Mouse (Mus musculus) stomach, embryonic 16.5 days (tissue): ENCODE results near the gene Srsf7. TPM values are rescaled to one million over a fixed set of nuclear protein-coding genes. Genes with fewer than 3 reads are reported as not detected.
A peak's percentile ranks its signal among the peaks of the same experiment; 100 is the strongest.

Source experiments
- ATAC-seq: fragments of 200-750 bp; cut with Nextera tagmentation; 2 replicates; pipeline ENCODE4 v1.8.0; 2017; ENCODE audit warnings: moderate number of reproducible peaks, moderate TSS enrichment; ENCODE audit not compliant: insufficient read depth, low FRiP score
- H3K27ac ChIP-seq: fragments of 300-500 bp; sonication (generic); 2 replicates; pipeline ENCODE4 v1.5.1; 2014; ENCODE audit warnings: low read length
- H3K27me3 ChIP-seq: fragments of 300-500 bp; sonication (generic); 2 replicates; pipeline ENCODE4 v1.6.1; 2014; ENCODE audit warnings: low read length, control low read depth, mixed read lengths; ENCODE audit not compliant: control insufficient read depth, insufficient read depth
- H3K36me3 ChIP-seq: fragments of 300-500 bp; sonication (generic); 2 replicates; pipeline ENCODE4 v1.6.1; 2014; ENCODE audit warnings: low read length; ENCODE audit not compliant: control insufficient read depth, insufficient read depth
- H3K4me1 ChIP-seq: fragments of 300-500 bp; sonication (generic); 2 replicates; pipeline ENCODE4 v1.6.1; 2014; ENCODE audit warnings: low read length, control low read depth, mixed read lengths; ENCODE audit not compliant: control insufficient read depth, insufficient read depth
- H3K4me2 ChIP-seq: fragments of 300-500 bp; sonication (generic); 2 replicates; pipeline ENCODE4 v1.6.1; 2014; ENCODE audit warnings: low read depth, low read length, mixed read lengths
- H3K4me3 ChIP-seq: fragments of 300-500 bp; sonication (generic); replicated peaks from 2 replicates; pipeline ENCODE4 v1.5.1; 2014; ENCODE audit warnings: mild to moderate bottlenecking, low read length
- H3K9ac ChIP-seq: fragments of 300-500 bp; sonication (generic); 2 replicates; pipeline ENCODE4 v1.6.1; 2014; ENCODE audit warnings: low read length
- H3K9me3 ChIP-seq: fragments of 300-500 bp; sonication (generic); replicated peaks from 2 replicates; pipeline ENCODE4 v1.6.1; 2016; ENCODE audit warnings: low read length, control low read depth; ENCODE audit not compliant: control insufficient read depth
- WGBS: fragments of 180-500 bp; shearing (Covaris S2); extraction: QIAGEN DNeasy Blood & Tissue Kit; methylation state at CpG from one replicate; pipeline ENCODE4 v1.1.7; 2014; 5-methylcytosine and 5-hydroxymethylcytosine counted together
- polyA plus RNA-seq: library from polyadenylated mRNA; unstranded; fragments of >200 nt; fragmentation: Nextera tagmentation; extraction: Ambion mirVana; gene quantifications from 2 replicates; pipeline ENCODE4 v1.2.1, GENCODE M21; 2015

Srsf7 gene
- polyA plus RNA-seq, 1 experiment from 2014 or later: 480 TPM

DNA sequence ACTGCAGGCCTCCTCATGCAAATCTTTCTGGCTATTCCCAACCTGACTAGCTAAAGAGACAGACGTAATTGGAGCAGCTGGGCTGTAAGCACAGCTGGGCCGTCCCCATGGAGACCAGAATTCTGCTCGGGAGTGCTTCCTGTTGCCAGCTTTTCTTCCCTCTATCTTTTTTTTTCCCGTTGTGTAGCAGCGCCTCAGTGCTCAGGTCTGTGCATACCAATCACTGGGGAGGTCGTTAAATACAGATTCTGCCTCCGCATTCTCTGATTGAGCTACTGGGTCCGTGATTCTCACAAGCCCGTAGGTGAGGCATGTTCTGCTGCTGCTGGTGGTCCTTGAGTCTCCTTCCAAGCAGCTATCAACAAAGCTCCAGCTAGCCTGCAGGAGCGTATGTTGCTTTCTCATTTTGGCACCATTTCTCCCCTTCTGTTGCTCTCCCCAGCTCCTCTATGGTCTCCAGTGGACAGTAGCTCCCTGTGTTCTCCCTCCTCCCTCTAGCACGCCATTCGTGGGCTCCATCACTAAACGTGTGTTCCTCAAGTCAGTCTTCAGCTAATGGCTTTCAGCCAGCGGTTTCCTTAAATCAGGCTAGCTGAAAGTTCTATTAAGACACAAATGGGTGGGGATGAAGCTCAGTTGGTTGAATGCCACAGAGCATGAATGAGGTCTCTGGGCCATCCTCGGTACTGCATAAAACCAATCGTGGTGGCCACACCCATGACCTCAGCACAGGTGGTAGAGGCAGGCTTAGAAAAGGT lies 38.5 kb downstream of the Srsf7 start:
- H3K4me3 ChIP-seq: peak overlapping the region; percentile 20

DNA sequence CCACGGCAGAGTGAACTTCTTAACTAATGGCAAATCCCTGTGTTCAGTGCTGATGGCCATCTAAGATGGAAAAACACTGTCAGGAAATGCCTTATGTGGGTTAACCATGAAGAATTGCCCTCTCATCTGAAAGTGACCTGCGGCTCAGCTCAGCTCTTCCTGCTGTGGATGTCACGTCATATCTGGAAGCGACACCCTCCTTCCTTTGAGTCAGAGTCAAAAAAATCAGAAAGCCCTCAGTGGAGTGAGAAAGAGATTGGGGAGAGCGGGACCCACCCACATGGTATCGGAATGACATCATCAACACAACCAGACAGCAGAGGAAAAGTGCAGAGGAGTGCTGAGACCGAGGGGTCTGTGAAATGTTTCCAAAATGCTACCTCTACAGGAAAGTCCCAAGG lies 39.3 kb downstream of the Srsf7 start:
- no peak overlapping the region for H3K9ac ChIP-seq
- peak overlapping the region; percentile 38; the same call in 1 of the 2 replicates for H3K27ac ChIP-seq
- H3K4me1 ChIP-seq: peaks cover 21% of the 10 kb centered on the region
- no peaks in the 10 kb centered on the region for H3K27me3 ChIP-seq
- H3K4me2 ChIP-seq: peak overlapping the region; percentile 49; the same call in 1 of the 2 replicates
- 0 out of 2 replicates have a peak, but pooled peaks have one; percentile 20 for ATAC-seq
- H3K36me3 ChIP-seq: no peaks in the 10 kb centered on the region
- H3K9me3 ChIP-seq: no peaks in the 10 kb centered on the region
- 38% methylated on average over 7 of the region's 7 CpGs for WGBS
- no peak overlapping the region for H3K4me3 ChIP-seq

More for the DNA sequence above, 38.5 kb downstream of the Srsf7 start:
- peak overlapping the region; percentile 32; the same call in 1 of the 2 replicates for H3K9ac ChIP-seq
- no peaks in the 10 kb centered on the region for H3K27me3 ChIP-seq
- peaks cover 21% of the 10 kb centered on the region for H3K4me1 ChIP-seq
- ATAC-seq: peak; percentile 75; the same call in 1 of the 2 replicates
- WGBS: 21% methylated on average over 16 of the region's 16 CpGs
- H3K9me3 ChIP-seq: no peaks in the 10 kb centered on the region
- no peaks in the 10 kb centered on the region for H3K36me3 ChIP-seq
- H3K27ac ChIP-seq: peak overlapping the region; percentile 38; the same call in 1 of the 2 replicates
- peak overlapping the region; percentile 49 for H3K4me2 ChIP-seq

DNA sequence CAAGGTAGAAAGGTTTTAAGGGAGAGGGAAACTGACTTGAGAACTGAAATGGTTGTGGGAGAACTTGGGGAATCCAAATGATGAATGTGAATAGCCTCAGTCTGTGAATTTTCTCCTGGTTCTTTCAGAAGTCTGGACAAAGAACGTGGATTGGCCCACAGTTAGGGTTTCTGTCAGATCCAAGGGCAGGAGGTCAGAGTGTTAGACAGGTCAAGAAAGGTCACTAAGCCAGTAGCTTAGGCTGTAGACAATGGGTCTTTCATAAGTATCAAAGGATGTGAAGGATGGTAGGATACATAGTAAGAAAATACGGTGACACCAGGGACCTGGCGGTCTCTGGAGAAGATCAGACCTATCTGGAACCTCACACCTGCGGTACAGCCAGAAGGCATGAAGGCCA lies 39.7 kb downstream of the Srsf7 start:
- H3K36me3 ChIP-seq: no peaks in the 10 kb centered on the region
- no peak for ATAC-seq
- H3K27ac ChIP-seq: no peak overlapping the region
- no peak overlapping the region for H3K4me3 ChIP-seq
- H3K27me3 ChIP-seq: no peaks in the 10 kb centered on the region
- H3K4me1 ChIP-seq: peaks cover 21% of the 10 kb centered on the region
- no peaks in the 10 kb centered on the region for H3K9me3 ChIP-seq
- 71% methylated on average over 4 of the region's 4 CpGs for WGBS
- no peak overlapping the region for H3K9ac ChIP-seq
- no peak overlapping the region for H3K4me2 ChIP-seq

DNA sequence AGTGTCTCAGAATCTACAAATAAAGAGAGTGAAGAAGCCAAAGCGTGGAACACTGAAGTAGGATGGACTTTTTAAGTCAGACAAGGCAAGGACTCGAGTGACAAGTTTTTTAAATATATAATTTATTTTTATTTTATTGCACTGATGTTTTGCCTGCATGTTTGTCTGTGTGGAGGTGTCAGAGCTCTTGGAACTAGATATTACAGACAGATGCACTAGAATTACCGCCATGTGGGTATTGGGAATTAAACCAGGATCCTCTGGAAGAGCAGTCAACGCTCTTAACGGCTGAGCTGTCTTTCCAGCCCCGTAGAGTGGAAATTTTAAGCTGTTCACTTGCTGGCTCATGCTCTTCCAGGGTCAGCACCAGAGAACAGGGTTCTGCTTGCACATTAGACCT lies 40.8 kb downstream of the Srsf7 start:
- 85% methylated on average over 6 of the region's 6 CpGs for WGBS

DNA sequence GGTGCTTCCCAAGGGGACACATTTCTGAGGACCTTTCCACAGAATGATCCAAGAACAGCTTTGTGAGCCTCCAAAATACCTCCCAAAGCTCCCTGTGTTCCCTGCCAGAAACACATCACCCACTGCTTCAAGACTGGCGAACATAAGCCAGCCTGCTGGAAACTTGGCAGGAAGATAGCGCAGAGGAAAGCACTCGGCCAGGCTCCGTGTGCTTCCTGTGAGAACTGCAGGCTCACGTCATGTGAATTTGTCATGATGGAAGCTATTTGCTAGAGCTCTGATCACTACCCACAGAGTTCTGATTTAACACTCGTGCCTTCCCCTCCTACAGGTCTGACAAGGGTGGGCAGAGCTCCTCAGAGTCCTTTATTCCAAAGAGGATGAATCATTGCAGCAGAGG lies 41.4 kb downstream of the Srsf7 start:
- Histone ChIP-seq H3K36me3 (no peaks in the 10 kb centered on the region), H3K27ac (peak overlapping the region; percentile 56), H3K4me1 (peaks cover 21% of the 10 kb centered on the region), H3K9me3 (no peaks in the 10 kb centered on the region), H3K4me2 (no peak overlapping the region), H3K9ac (no peak overlapping the region), H3K27me3 (no peaks in the 10 kb centered on the region), H3K4me3 (no peak overlapping the region)
- 41% methylated on average over 6 of the region's 6 CpGs for WGBS
- peak; percentile 34; the same call in 1 of the 2 replicates for ATAC-seq

More for the DNA sequence above, 40.8 kb downstream of the Srsf7 start:
- ATAC-seq: no peak
- no peak overlapping the region for H3K9ac ChIP-seq
- H3K4me3 ChIP-seq: no peak overlapping the region
- H3K36me3 ChIP-seq: no peaks in the 10 kb centered on the region
- peak overlapping the region; percentile 56 for H3K27ac ChIP-seq
- peaks cover 21% of the 10 kb centered on the region for H3K4me1 ChIP-seq
- no peak overlapping the region for H3K4me2 ChIP-seq
- no peaks in the 10 kb centered on the region for H3K9me3 ChIP-seq
- H3K27me3 ChIP-seq: no peaks in the 10 kb centered on the region

DNA sequence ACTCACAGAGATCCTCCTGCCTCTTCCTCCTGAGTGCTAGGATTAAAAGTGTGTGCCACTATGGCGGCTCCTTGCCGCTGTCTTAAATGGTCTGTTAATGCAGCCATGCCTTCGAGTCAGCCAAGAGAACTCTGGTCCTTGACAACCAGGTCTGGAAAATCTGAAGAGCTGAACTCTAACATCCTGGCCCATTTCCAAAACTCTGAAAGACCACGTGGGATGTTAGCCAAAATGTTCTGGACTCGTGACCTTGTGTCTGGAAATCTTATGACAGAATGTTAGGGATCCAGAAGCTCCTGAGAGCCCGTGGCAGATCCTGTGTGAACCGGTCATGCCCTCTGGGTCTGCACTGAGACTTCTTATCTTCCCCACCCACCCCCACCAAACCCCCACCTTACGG lies 43.1 kb downstream of the Srsf7 start:
- H3K4me3 ChIP-seq: no peak overlapping the region
- H3K9me3 ChIP-seq: no peaks in the 10 kb centered on the region
- no peak overlapping the region for H3K27ac ChIP-seq
- no peak for ATAC-seq
- 69% methylated on average over 8 of the region's 8 CpGs for WGBS
- no peak overlapping the region for H3K4me2 ChIP-seq
- H3K27me3 ChIP-seq: no peaks in the 10 kb centered on the region
- H3K36me3 ChIP-seq: no peaks in the 10 kb centered on the region
- peaks cover 24% of the 10 kb centered on the region for H3K4me1 ChIP-seq
- H3K9ac ChIP-seq: no peak overlapping the region

DNA sequence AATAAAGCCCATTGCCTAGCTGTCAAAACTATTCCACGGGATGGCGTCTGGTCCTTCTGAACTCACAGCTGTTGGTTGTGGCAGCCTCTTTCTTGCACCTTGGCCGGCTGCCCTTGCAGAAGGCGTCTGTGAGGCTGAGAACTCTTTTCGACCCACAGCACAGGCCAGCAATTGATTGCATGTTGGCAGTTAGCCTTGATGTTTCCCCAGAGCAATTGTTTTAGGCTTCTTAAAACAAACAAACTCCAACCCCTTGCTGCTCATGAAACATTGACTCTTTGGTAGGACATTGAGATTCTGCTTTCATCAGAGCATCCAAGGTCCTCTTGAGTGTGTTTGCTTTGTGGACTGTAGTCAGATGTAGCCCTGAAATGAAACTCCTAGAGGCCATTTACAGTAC lies 46.7 kb downstream of the Srsf7 start:
- peak; percentile 69; the same call in 1 of the 2 replicates for ATAC-seq

DNA sequence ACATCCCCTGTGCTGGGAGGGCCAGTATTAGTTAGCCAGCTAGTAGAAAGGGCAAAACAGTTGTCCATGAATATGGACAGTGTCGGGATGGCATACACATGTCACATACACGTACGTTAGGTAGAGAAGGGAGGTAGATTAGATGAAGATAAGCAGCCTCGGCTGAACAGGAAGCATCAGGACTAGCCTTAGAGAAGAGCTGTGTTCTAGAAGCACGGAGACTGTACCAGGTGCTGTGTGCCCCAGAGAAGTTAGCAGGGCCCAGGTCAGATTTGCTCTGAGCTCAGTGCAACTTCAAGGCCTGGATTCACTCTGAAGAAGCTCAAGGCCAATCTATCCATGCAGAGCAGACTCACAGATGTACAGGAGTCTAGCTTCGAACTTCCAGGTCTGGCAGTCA lies 49.6 kb downstream of the Srsf7 start:
- no peak for ATAC-seq
- WGBS: 85% methylated on average over 6 of the region's 6 CpGs
- no peak overlapping the region for H3K27ac ChIP-seq
- no peak overlapping the region for H3K4me3 ChIP-seq
- no peak overlapping the region for H3K9ac ChIP-seq
- no peaks in the 10 kb centered on the region for H3K36me3 ChIP-seq
- no peaks in the 10 kb centered on the region for H3K27me3 ChIP-seq
- H3K9me3 ChIP-seq: no peaks in the 10 kb centered on the region
- H3K4me2 ChIP-seq: no peak overlapping the region
- H3K4me1 ChIP-seq: 0 out of 2 replicates have a peak, but pooled peaks cover 3% of the 10 kb centered on the region

More for the DNA sequence above, 46.7 kb downstream of the Srsf7 start:
- peaks cover 5% of the 10 kb centered on the region for H3K4me1 ChIP-seq
- H3K9me3 ChIP-seq: no peaks in the 10 kb centered on the region
- H3K4me2 ChIP-seq: no peak overlapping the region
- H3K9ac ChIP-seq: no peak overlapping the region
- no peaks in the 10 kb centered on the region for H3K27me3 ChIP-seq
- H3K36me3 ChIP-seq: no peaks in the 10 kb centered on the region
- peak overlapping the region; percentile 15 for H3K27ac ChIP-seq
- H3K4me3 ChIP-seq: no peak overlapping the region
- 22% methylated on average over 5 of the region's 5 CpGs for WGBS

DNA sequence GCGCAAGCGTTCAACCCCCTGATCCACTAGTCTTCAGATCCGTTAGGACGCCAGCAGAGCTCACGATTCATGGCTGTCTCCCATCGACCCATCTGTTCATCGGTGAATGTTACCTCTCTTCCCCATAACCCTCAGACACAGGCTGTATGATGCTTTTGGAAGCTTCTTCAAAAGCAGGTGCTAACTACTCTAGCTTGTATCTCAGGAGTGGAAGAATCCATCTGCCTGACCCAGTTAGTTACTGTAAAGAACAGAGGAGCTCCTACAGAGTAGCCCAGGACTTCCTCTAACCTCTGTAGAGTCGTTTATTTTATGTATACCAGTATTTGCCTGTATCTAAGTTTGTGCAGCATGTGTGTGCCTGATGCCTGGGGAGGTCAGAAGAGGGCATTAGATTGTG lies 50.2 kb downstream of the Srsf7 start:
- Histone ChIP-seq H3K27me3 (no peaks in the 10 kb centered on the region), H3K4me2 (no peak overlapping the region), H3K9ac (no peak overlapping the region), H3K36me3 (no peaks in the 10 kb centered on the region), H3K27ac (no peak overlapping the region), H3K4me1 (0 out of 2 replicates have a peak, but pooled peaks cover 3% of the 10 kb centered on the region), H3K9me3 (no peaks in the 10 kb centered on the region), H3K4me3 (no peak overlapping the region)
- no peak for ATAC-seq
- 88% methylated on average over 8 of the region's 8 CpGs for WGBS
